Mouse (Mus musculus): Measurements from ENCODE around the gene Armt1. TPM values are rescaled to one million over a fixed set of nuclear protein-coding genes. Genes with fewer than 3 reads are reported as not detected.
"Not testable (repeated sequence)": the region's sequence is repeated elsewhere in the genome, so short reads cannot be mapped to it uniquely, and the experiment has no call there.

Armt1 gene
- polyA plus RNA-seq, 1 experiment from 2014 or later = 16.8 TPM

DNA sequence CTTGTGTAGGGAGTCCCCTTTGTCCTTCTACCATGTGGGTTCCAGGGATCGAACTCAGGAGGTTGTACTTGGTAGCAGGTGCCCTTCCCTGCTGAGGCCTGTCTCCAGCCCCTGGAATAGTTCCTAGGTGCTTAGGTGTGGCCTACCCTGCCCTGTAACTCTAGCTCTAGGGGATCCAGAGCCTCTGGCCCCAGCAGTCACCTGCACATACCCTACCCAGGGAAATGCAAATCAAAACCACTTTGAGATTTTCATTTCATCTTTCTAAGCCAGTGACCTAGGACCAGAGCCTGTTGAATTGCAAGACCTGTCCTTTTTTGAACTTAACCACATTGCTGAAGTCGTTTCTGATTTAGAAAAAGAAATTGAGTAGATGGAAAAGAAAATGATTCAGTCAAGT is 1.6 kb downstream of the Armt1 start:
- 92% methylated on average over 2 of the region's 2 CpGs for WGBS
- Histone ChIP-seq H3K27ac (replicated peaks in 1 of 2; ENCODE audit: control insufficient read depth in 1 of 2, insufficient read depth in 1 of 2, low read depth in 2 of 2, low read length in 2 of 2) (0 out of 4 replicates have a peak overlapping the region, but pooled peaks of 1 of the 2 experiments have one; percentile 46), H3K4me1 (ENCODE audit: control insufficient read depth in 2 of 2, insufficient read depth in 2 of 2, low read length in 2 of 2) (peaks cover 6 to 19% of the 10 kb centered on the region in 2 experiments; a peak in 3 of 4 replicates), H3K4me2 (ENCODE audit: low read length) (peak overlapping the region; percentile 74; the same call in 1 of the 2 replicates), H3K36me3 (ENCODE audit: control insufficient read depth, insufficient read depth, low read length) (peaks cover 39% of the 10 kb centered on the region)
- H3K4me3 ChIP-seq (ENCODE audit: control insufficient read depth in 1 of 2, insufficient read depth in 1 of 2, low read depth in 1 of 2, low read length in 2 of 2); H3K9ac ChIP-seq (ENCODE audit: low read length); ATAC-seq (ENCODE audit: insufficient number of reproducible peaks, insufficient read depth, low FRiP score, low read depth); H3K9me3 ChIP-seq (ENCODE audit: control insufficient read depth, low read length); H3K27me3 ChIP-seq (ENCODE audit: control insufficient read depth, insufficient read depth, low read length): not testable (repeated sequence)

DNA sequence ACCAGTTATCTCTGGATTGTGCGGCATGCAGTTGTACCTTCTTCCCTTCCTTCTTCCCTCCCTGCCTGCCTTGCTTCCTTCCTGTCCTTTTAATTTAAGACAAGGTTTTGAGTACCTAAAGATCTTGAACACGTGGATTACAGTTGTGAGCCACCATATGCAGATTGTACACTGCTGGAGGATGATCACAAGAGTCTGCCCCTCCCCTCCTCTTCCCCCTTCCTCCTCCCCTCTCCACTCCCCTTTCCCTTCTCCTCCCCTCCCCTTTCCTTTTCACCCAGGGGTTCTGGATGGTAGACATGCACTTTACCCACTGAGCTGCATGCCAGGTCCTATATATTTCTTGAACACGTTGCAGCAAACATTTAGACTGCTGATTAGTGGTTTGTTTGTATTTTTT is 3.1 kb downstream of the Armt1 start:
- ATAC-seq (ENCODE audit: insufficient number of reproducible peaks, insufficient read depth, low FRiP score, low read depth) = no peak

DNA sequence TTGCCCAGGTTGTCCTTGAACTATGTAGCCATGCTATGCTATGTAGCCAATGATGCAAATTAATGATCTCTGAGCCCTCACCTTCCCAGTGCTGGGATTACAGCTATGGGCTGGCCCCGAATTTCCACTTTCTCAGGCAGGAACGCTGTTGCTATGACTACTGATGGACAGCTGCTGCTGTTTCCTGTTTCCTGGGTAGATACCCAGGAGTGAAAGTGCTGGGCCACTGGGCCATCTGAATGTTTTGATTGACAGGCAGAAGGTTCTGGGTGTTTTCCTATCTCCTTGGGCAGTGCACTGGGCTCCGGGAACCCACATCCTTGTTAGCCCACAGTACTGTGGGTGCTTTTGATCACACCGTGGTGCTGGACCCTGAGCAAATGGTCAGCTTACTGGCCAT is 24.1 kb downstream of the Armt1 start:
- no peak overlapping the region for H3K4me2 ChIP-seq (ENCODE audit: low read length)
- no peaks in the 10 kb centered on the region for H3K9me3 ChIP-seq (ENCODE audit: control insufficient read depth, low read length)
- WGBS = 54% methylated on average over 4 of the region's 4 CpGs
- peaks cover 41% of the 10 kb centered on the region for H3K36me3 ChIP-seq (ENCODE audit: control insufficient read depth, insufficient read depth, low read length)
- no peak overlapping the region for H3K9ac ChIP-seq (ENCODE audit: low read length)
- H3K4me3 ChIP-seq (ENCODE audit: control insufficient read depth in 1 of 2, insufficient read depth in 1 of 2, low read depth in 1 of 2, low read length in 2 of 2) = no peak overlapping the region
- H3K27me3 ChIP-seq (ENCODE audit: control insufficient read depth, insufficient read depth, low read length) = no peaks in the 10 kb centered on the region
- peak; percentile 9; the same call in 1 of the 2 replicates for ATAC-seq (ENCODE audit: insufficient number of reproducible peaks, insufficient read depth, low FRiP score, low read depth)
- H3K4me1 ChIP-seq (ENCODE audit: control insufficient read depth in 2 of 2, insufficient read depth in 2 of 2, low read length in 2 of 2) = no peaks in the 10 kb centered on the region
- H3K27ac ChIP-seq (replicated peaks in 1 of 2; ENCODE audit: control insufficient read depth in 1 of 2, insufficient read depth in 1 of 2, low read depth in 2 of 2, low read length in 2 of 2) = no peak overlapping the region

More for the DNA sequence above, 3.1 kb downstream of the Armt1 start:
- Histone ChIP-seq H3K9ac (ENCODE audit: low read length) (no peak overlapping the region), H3K27me3 (ENCODE audit: control insufficient read depth, insufficient read depth, low read length) (no peaks in the 10 kb centered on the region), H3K4me3 (ENCODE audit: control insufficient read depth in 1 of 2, insufficient read depth in 1 of 2, low read depth in 1 of 2, low read length in 2 of 2) (no peak overlapping the region), H3K4me1 (ENCODE audit: control insufficient read depth in 2 of 2, insufficient read depth in 2 of 2, low read length in 2 of 2) (peaks cover 2 to 16% of the 10 kb centered on the region in 2 experiments; a peak in 3 of 4 replicates), H3K9me3 (ENCODE audit: control insufficient read depth, low read length) (no peaks in the 10 kb centered on the region), H3K4me2 (ENCODE audit: low read length) (no peak overlapping the region), H3K27ac (replicated peaks in 1 of 2; ENCODE audit: control insufficient read depth in 1 of 2, insufficient read depth in 1 of 2, low read depth in 2 of 2, low read length in 2 of 2) (no peak overlapping the region), H3K36me3 (ENCODE audit: control insufficient read depth, insufficient read depth, low read length) (peaks cover 49% of the 10 kb centered on the region)
- WGBS = 75% methylated on average over 3 of the region's 3 CpGs

DNA sequence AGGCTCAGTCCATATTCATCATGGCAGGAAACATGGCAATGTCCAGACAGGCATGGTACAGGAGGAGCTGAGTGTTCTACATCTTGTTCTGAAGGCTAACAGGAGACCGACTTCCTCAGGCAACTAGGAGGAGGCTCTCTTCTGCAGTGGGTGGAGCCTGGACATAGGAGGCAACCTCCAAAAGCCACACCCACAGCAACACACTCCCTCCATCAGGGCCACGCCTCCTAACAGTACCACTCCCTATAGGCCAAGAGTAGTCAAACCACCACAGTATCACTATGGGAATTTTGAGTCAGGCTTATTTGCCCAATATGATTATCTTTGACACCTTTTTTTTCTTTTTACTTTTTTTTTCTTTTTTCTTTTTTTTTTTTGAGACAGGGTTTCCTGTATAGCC is 27.9 kb downstream of the Armt1 start:
- Histone ChIP-seq H3K4me3 (ENCODE audit: control insufficient read depth in 1 of 2, insufficient read depth in 1 of 2, low read depth in 1 of 2, low read length in 2 of 2) (no peak overlapping the region), H3K36me3 (ENCODE audit: control insufficient read depth, insufficient read depth, low read length) (peaks cover 8% of the 10 kb centered on the region), H3K4me2 (ENCODE audit: low read length) (no peak overlapping the region), H3K27ac (replicated peaks in 1 of 2; ENCODE audit: control insufficient read depth in 1 of 2, insufficient read depth in 1 of 2, low read depth in 2 of 2, low read length in 2 of 2) (no peak overlapping the region), H3K27me3 (ENCODE audit: control insufficient read depth, insufficient read depth, low read length) (no peaks in the 10 kb centered on the region), H3K9ac (ENCODE audit: low read length) (no peak overlapping the region), H3K9me3 (ENCODE audit: control insufficient read depth, low read length) (no peaks in the 10 kb centered on the region), H3K4me1 (ENCODE audit: control insufficient read depth in 2 of 2, insufficient read depth in 2 of 2, low read length in 2 of 2) (no peaks in the 10 kb centered on the region)
- no peak for ATAC-seq (ENCODE audit: insufficient number of reproducible peaks, insufficient read depth, low FRiP score, low read depth)
- WGBS = 91% methylated on average over 2 of the region's 2 CpGs

DNA sequence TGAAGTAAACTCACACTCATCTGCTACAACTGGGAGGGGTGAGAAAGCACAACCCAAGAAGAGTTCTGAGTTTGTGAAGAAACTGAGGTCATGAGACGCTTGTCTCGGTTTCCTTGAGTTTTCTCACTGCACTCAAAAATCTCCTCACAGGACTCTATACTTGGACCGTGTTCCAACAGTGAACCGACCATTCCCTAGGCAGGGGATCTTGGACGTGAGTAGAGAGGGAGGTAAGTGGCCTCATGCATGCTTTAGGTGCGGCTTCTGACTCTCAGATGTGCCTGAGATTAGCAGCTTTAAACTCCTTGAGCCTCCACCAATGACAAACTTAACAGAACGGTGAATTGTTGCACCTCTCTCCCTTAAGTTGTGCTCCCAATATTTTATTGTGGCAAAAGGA is 33.5 kb downstream of the Armt1 start:
- no peak overlapping the region for H3K4me3 ChIP-seq (ENCODE audit: control insufficient read depth in 1 of 2, insufficient read depth in 1 of 2, low read depth in 1 of 2, low read length in 2 of 2)
- H3K9ac ChIP-seq (ENCODE audit: low read length) = no peak overlapping the region
- no peaks in the 10 kb centered on the region for H3K4me1 ChIP-seq (ENCODE audit: control insufficient read depth in 2 of 2, insufficient read depth in 2 of 2, low read length in 2 of 2)
- H3K36me3 ChIP-seq (ENCODE audit: control insufficient read depth, insufficient read depth, low read length) = no peaks in the 10 kb centered on the region
- H3K4me2 ChIP-seq (ENCODE audit: low read length) = no peak overlapping the region
- no peak overlapping the region for H3K27ac ChIP-seq (replicated peaks in 1 of 2; ENCODE audit: control insufficient read depth in 1 of 2, insufficient read depth in 1 of 2, low read depth in 2 of 2, low read length in 2 of 2)
- H3K9me3 ChIP-seq (ENCODE audit: control insufficient read depth, low read length) = no peaks in the 10 kb centered on the region
- ATAC-seq (ENCODE audit: insufficient number of reproducible peaks, insufficient read depth, low FRiP score, low read depth) = no peak
- H3K27me3 ChIP-seq (ENCODE audit: control insufficient read depth, insufficient read depth, low read length) = no peaks in the 10 kb centered on the region
- WGBS = 55% methylated on average over 7 of the region's 7 CpGs

DNA sequence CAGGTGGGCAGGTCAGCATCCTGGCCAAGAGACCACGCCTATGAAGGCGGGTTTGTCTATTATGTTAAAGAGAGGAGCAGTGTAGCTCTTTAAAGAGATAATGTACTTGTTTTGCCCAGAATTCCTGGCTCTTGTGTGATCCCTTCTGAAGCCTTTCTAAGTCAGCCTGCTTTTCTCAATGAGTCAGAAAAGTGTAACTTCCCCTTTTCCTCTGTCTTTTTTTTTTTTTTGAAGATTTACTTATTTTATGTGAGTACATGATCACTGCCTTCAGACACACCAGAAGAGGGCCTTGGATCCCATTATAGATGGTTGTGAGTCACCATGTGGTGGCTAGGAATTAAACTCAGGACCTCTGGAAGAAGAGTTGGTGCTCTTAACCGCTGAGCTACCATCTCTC is 37.1 kb downstream of the Armt1 start:
- no peak for ATAC-seq (ENCODE audit: insufficient number of reproducible peaks, insufficient read depth, low FRiP score, low read depth)
- Histone ChIP-seq H3K9me3 (ENCODE audit: control insufficient read depth, low read length) (no peaks in the 10 kb centered on the region), H3K27ac (replicated peaks in 1 of 2; ENCODE audit: control insufficient read depth in 1 of 2, insufficient read depth in 1 of 2, low read depth in 2 of 2, low read length in 2 of 2) (no peak overlapping the region), H3K4me2 (ENCODE audit: low read length) (no peak overlapping the region), H3K9ac (ENCODE audit: low read length) (no peak overlapping the region), H3K4me3 (ENCODE audit: control insufficient read depth in 1 of 2, insufficient read depth in 1 of 2, low read depth in 1 of 2, low read length in 2 of 2) (no peak overlapping the region), H3K27me3 (ENCODE audit: control insufficient read depth, insufficient read depth, low read length) (no peaks in the 10 kb centered on the region), H3K4me1 (ENCODE audit: control insufficient read depth in 2 of 2, insufficient read depth in 2 of 2, low read length in 2 of 2) (peaks cover 0 to 3% of the 10 kb centered on the region in 2 experiments; a peak in 1 of 4 replicates), H3K36me3 (ENCODE audit: control insufficient read depth, insufficient read depth, low read length) (no peaks in the 10 kb centered on the region)
- WGBS = 77% methylated on average over 3 of the region's 3 CpGs

DNA sequence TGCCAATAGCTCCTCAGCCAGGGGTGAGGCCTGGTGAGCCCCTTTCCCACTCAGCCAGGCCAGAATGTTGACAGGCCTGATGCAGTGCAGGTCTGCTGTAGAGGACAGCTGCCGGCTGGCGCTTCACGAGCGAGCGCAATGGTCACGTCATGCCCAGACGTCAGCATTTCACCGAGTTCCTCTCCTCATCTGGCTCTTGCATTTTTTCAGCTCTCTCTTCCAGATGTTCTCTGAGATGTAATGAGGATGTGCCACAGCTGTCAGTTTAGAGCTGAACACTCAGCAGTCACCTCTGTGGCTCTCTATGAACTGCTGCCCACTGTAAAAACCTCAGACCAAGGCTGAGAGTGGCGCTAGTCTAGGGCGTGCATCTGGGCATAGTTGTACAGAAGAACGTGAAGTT is 41.3 kb downstream of the Armt1 start:
- H3K4me2 ChIP-seq (ENCODE audit: low read length) = peak overlapping the region; percentile 32
- no peaks in the 10 kb centered on the region for H3K36me3 ChIP-seq (ENCODE audit: control insufficient read depth, insufficient read depth, low read length)
- ATAC-seq (ENCODE audit: insufficient number of reproducible peaks, insufficient read depth, low FRiP score, low read depth) = 0 out of 2 replicates have a peak, but pooled peaks have one; percentile 47
- H3K4me1 ChIP-seq (ENCODE audit: control insufficient read depth in 2 of 2, insufficient read depth in 2 of 2, low read length in 2 of 2) = peaks cover 0 to 3% of the 10 kb centered on the region in 2 experiments; a peak in 1 of 4 replicates
- no peaks in the 10 kb centered on the region for H3K9me3 ChIP-seq (ENCODE audit: control insufficient read depth, low read length)
- 32% methylated on average over 11 of the region's 11 CpGs for WGBS
- no peak overlapping the region for H3K27ac ChIP-seq (replicated peaks in 1 of 2; ENCODE audit: control insufficient read depth in 1 of 2, insufficient read depth in 1 of 2, low read depth in 2 of 2, low read length in 2 of 2)
- H3K27me3 ChIP-seq (ENCODE audit: control insufficient read depth, insufficient read depth, low read length) = no peaks in the 10 kb centered on the region
- no peak overlapping the region for H3K9ac ChIP-seq (ENCODE audit: low read length)
- H3K4me3 ChIP-seq (ENCODE audit: control insufficient read depth in 1 of 2, insufficient read depth in 1 of 2, low read depth in 1 of 2, low read length in 2 of 2) = no peak overlapping the region

DNA sequence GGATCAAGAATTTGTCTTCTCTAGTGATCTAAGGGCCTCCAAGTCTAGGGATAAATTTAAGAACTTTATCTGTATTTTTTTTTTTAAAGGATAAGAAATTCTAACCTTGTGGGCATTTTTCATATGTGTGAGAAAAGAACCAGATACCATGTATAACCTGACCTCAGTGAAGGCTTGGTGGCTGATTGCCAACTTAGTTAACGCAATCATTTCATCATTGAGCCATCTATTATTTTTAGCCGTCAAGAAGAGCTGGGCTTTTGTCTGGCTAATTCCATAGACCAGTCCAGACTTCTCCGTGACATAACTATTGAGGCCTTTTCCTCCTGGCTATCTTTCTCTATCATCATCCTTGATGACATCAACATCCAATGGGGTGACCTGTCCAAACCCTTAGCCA is 43.2 kb downstream of the Armt1 start:
- peaks cover 0 to 3% of the 10 kb centered on the region in 2 experiments; a peak in 1 of 4 replicates for H3K4me1 ChIP-seq (ENCODE audit: control insufficient read depth in 2 of 2, insufficient read depth in 2 of 2, low read length in 2 of 2)
- ATAC-seq (ENCODE audit: insufficient number of reproducible peaks, insufficient read depth, low FRiP score, low read depth) = no peak
- H3K9ac ChIP-seq (ENCODE audit: low read length) = no peak overlapping the region
- no peak overlapping the region for H3K4me3 ChIP-seq (ENCODE audit: control insufficient read depth in 1 of 2, insufficient read depth in 1 of 2, low read depth in 1 of 2, low read length in 2 of 2)
- H3K27me3 ChIP-seq (ENCODE audit: control insufficient read depth, insufficient read depth, low read length) = no peaks in the 10 kb centered on the region
- H3K36me3 ChIP-seq (ENCODE audit: control insufficient read depth, insufficient read depth, low read length) = no peaks in the 10 kb centered on the region
- no peak overlapping the region for H3K27ac ChIP-seq (replicated peaks in 1 of 2; ENCODE audit: control insufficient read depth in 1 of 2, insufficient read depth in 1 of 2, low read depth in 2 of 2, low read length in 2 of 2)
- H3K4me2 ChIP-seq (ENCODE audit: low read length) = no peak overlapping the region
- H3K9me3 ChIP-seq (ENCODE audit: control insufficient read depth, low read length) = no peaks in the 10 kb centered on the region
- 84% methylated on average over 3 of the region's 3 CpGs for WGBS

Data from heart, embryonic 14.5 days (tissue).